Mouse (Mus musculus): Measurements from ENCODE around the gene Nos1ap. TPM values are rescaled to one million over a fixed set of nuclear protein-coding genes. Genes with fewer than 3 reads are reported as not detected.

Gene Nos1ap
- polyA plus RNA-seq, 1 experiment from 2014 or later: 17.2 TPM

- H3K4me2 ChIP-seq (replicated peaks; ENCODE audit: low read depth, low read length): no peak overlapping the region
- H3K9me3 ChIP-seq (ENCODE audit: control insufficient read depth, low read depth, low read length): no peaks in the 10 kb centered on the region
- no peak overlapping the region for H3K27ac ChIP-seq (ENCODE audit: low read length)
- no peaks in the 10 kb centered on the region for H3K27me3 ChIP-seq (ENCODE audit: control insufficient read depth, insufficient read depth, low read length)
- ATAC-seq (ENCODE audit: insufficient number of reproducible peaks, insufficient read depth, low FRiP score, low read depth): no peak
- no peak overlapping the region for H3K4me3 ChIP-seq (ENCODE audit: low read depth, low read length)
- no peak overlapping the region for H3K9ac ChIP-seq (replicated peaks; ENCODE audit: low read depth, low read length)
- peaks cover 12% of the 10 kb centered on the region; the same call in 1 of the 2 replicates for H3K4me1 ChIP-seq (ENCODE audit: control insufficient read depth, insufficient read depth, low read length)
- no peaks in the 10 kb centered on the region for H3K36me3 ChIP-seq (ENCODE audit: control insufficient read depth, insufficient read depth, low read length)
- WGBS: 84% methylated on average over 2 of the region's 2 CpGs
Measured at GRCm38 (mm10) chr1:170395101-170395500, 194.6 kb downstream of the Nos1ap start.

GRCm38 (mm10) chr1:170394641-170395040 is 195.0 kb downstream of the Nos1ap start:
- no peaks in the 10 kb centered on the region for H3K27me3 ChIP-seq (ENCODE audit: control insufficient read depth, insufficient read depth, low read length)
- H3K27ac ChIP-seq (ENCODE audit: low read length): no peak overlapping the region
- no peak for ATAC-seq (ENCODE audit: insufficient number of reproducible peaks, insufficient read depth, low FRiP score, low read depth)
- no peak overlapping the region for H3K9ac ChIP-seq (replicated peaks; ENCODE audit: low read depth, low read length)
- H3K9me3 ChIP-seq (ENCODE audit: control insufficient read depth, low read depth, low read length): no peaks in the 10 kb centered on the region
- no peaks in the 10 kb centered on the region for H3K36me3 ChIP-seq (ENCODE audit: control insufficient read depth, insufficient read depth, low read length)
- H3K4me2 ChIP-seq (replicated peaks; ENCODE audit: low read depth, low read length): no peak overlapping the region
- H3K4me1 ChIP-seq (ENCODE audit: control insufficient read depth, insufficient read depth, low read length): peaks cover 12% of the 10 kb centered on the region; the same call in 1 of the 2 replicates
- 67% methylated on average over 1 of the region's 1 CpGs for WGBS
- H3K4me3 ChIP-seq (ENCODE audit: low read depth, low read length): no peak overlapping the region

- no peak overlapping the region for H3K4me3 ChIP-seq (ENCODE audit: low read depth, low read length)
- no peaks in the 10 kb centered on the region for H3K27me3 ChIP-seq (ENCODE audit: control insufficient read depth, insufficient read depth, low read length)
- H3K9ac ChIP-seq (replicated peaks; ENCODE audit: low read depth, low read length): no peak overlapping the region
- ATAC-seq (ENCODE audit: insufficient number of reproducible peaks, insufficient read depth, low FRiP score, low read depth): peak; percentile 87
- H3K4me1 ChIP-seq (ENCODE audit: control insufficient read depth, insufficient read depth, low read length): peaks cover 12% of the 10 kb centered on the region; the same call in 1 of the 2 replicates
- 52% methylated on average over 14 of the region's 14 CpGs for WGBS
- H3K4me2 ChIP-seq (replicated peaks; ENCODE audit: low read depth, low read length): no peak overlapping the region; the same call in 1 of the 2 replicates
- peak overlapping the region; percentile 46 for H3K27ac ChIP-seq (ENCODE audit: low read length)
- no peaks in the 10 kb centered on the region for H3K9me3 ChIP-seq (ENCODE audit: control insufficient read depth, low read depth, low read length)
- H3K36me3 ChIP-seq (ENCODE audit: control insufficient read depth, insufficient read depth, low read length): no peaks in the 10 kb centered on the region
Measured at GRCm38 (mm10) chr1:170392771-170393728, 196.6 kb downstream of the Nos1ap start.

- no peak overlapping the region for H3K27ac ChIP-seq (ENCODE audit: low read length)
- no peaks in the 10 kb centered on the region for H3K36me3 ChIP-seq (ENCODE audit: control insufficient read depth, insufficient read depth, low read length)
- no peaks in the 10 kb centered on the region for H3K9me3 ChIP-seq (ENCODE audit: control insufficient read depth, low read depth, low read length)
- 56% methylated on average over 12 of the region's 12 CpGs for WGBS
- no peak overlapping the region for H3K4me3 ChIP-seq (ENCODE audit: low read depth, low read length)
- no peak for ATAC-seq (ENCODE audit: insufficient number of reproducible peaks, insufficient read depth, low FRiP score, low read depth)
- no peak overlapping the region for H3K4me2 ChIP-seq (replicated peaks; ENCODE audit: low read depth, low read length)
- no peak overlapping the region for H3K9ac ChIP-seq (replicated peaks; ENCODE audit: low read depth, low read length)
- H3K4me1 ChIP-seq (ENCODE audit: control insufficient read depth, insufficient read depth, low read length): no peaks in the 10 kb centered on the region
- no peaks in the 10 kb centered on the region for H3K27me3 ChIP-seq (ENCODE audit: control insufficient read depth, insufficient read depth, low read length)
Measured at GRCm38 (mm10) chr1:170387180-170387912, 202.3 kb downstream of the Nos1ap start.

GRCm38 (mm10) chr1:170385416-170385815 is 204.2 kb downstream of the Nos1ap start:
- 90% methylated on average over 10 of the region's 10 CpGs for WGBS
- H3K4me3 ChIP-seq (ENCODE audit: low read depth, low read length): no peak overlapping the region
- H3K27me3 ChIP-seq (ENCODE audit: control insufficient read depth, insufficient read depth, low read length): no peaks in the 10 kb centered on the region
- H3K27ac ChIP-seq (ENCODE audit: low read length): no peak overlapping the region
- no peak overlapping the region for H3K4me2 ChIP-seq (replicated peaks; ENCODE audit: low read depth, low read length)
- H3K4me1 ChIP-seq (ENCODE audit: control insufficient read depth, insufficient read depth, low read length): no peaks in the 10 kb centered on the region
- no peak for ATAC-seq (ENCODE audit: insufficient number of reproducible peaks, insufficient read depth, low FRiP score, low read depth)
- H3K36me3 ChIP-seq (ENCODE audit: control insufficient read depth, insufficient read depth, low read length): no peaks in the 10 kb centered on the region
- no peak overlapping the region for H3K9ac ChIP-seq (replicated peaks; ENCODE audit: low read depth, low read length)
- no peaks in the 10 kb centered on the region for H3K9me3 ChIP-seq (ENCODE audit: control insufficient read depth, low read depth, low read length)

GRCm38 (mm10) chr1:170383530-170383929 is 206.1 kb downstream of the Nos1ap start:
- Histone ChIP-seq H3K9me3 (ENCODE audit: control insufficient read depth, low read depth, low read length) (no peaks in the 10 kb centered on the region), H3K27ac (ENCODE audit: low read length) (no peak overlapping the region), H3K36me3 (ENCODE audit: control insufficient read depth, insufficient read depth, low read length) (no peaks in the 10 kb centered on the region), H3K4me3 (ENCODE audit: low read depth, low read length) (no peak overlapping the region), H3K9ac (replicated peaks; ENCODE audit: low read depth, low read length) (no peak overlapping the region), H3K4me1 (ENCODE audit: control insufficient read depth, insufficient read depth, low read length) (no peaks in the 10 kb centered on the region), H3K27me3 (ENCODE audit: control insufficient read depth, insufficient read depth, low read length) (no peaks in the 10 kb centered on the region), H3K4me2 (replicated peaks; ENCODE audit: low read depth, low read length) (no peak overlapping the region)
- no peak for ATAC-seq (ENCODE audit: insufficient number of reproducible peaks, insufficient read depth, low FRiP score, low read depth)
- 86% methylated on average over 7 of the region's 7 CpGs for WGBS

- WGBS: 18% methylated on average over 3 of the region's 3 CpGs
- no peaks in the 10 kb centered on the region for H3K9me3 ChIP-seq (ENCODE audit: control insufficient read depth, low read depth, low read length)
- ATAC-seq (ENCODE audit: insufficient number of reproducible peaks, insufficient read depth, low FRiP score, low read depth): no peak
- no peaks in the 10 kb centered on the region for H3K4me1 ChIP-seq (ENCODE audit: control insufficient read depth, insufficient read depth, low read length)
- H3K27me3 ChIP-seq (ENCODE audit: control insufficient read depth, insufficient read depth, low read length): no peaks in the 10 kb centered on the region
- no peak overlapping the region for H3K27ac ChIP-seq (ENCODE audit: low read length)
- H3K9ac ChIP-seq (replicated peaks; ENCODE audit: low read depth, low read length): no peak overlapping the region
- no peaks in the 10 kb centered on the region for H3K36me3 ChIP-seq (ENCODE audit: control insufficient read depth, insufficient read depth, low read length)
- no peak overlapping the region for H3K4me2 ChIP-seq (replicated peaks; ENCODE audit: low read depth, low read length)
- H3K4me3 ChIP-seq (ENCODE audit: low read depth, low read length): no peak overlapping the region
Measured at GRCm38 (mm10) chr1:170381457-170381856, 208.2 kb downstream of the Nos1ap start.

- ATAC-seq (ENCODE audit: insufficient number of reproducible peaks, insufficient read depth, low FRiP score, low read depth): no peak
- 58% methylated on average over 2 of the region's 2 CpGs for WGBS
- no peak overlapping the region for H3K4me2 ChIP-seq (replicated peaks; ENCODE audit: low read depth, low read length)
- H3K27ac ChIP-seq (ENCODE audit: low read length): no peak overlapping the region
- no peak overlapping the region for H3K4me3 ChIP-seq (ENCODE audit: low read depth, low read length)
- H3K9me3 ChIP-seq (ENCODE audit: control insufficient read depth, low read depth, low read length): no peaks in the 10 kb centered on the region
- H3K36me3 ChIP-seq (ENCODE audit: control insufficient read depth, insufficient read depth, low read length): no peaks in the 10 kb centered on the region
- H3K27me3 ChIP-seq (ENCODE audit: control insufficient read depth, insufficient read depth, low read length): no peaks in the 10 kb centered on the region
- H3K4me1 ChIP-seq (ENCODE audit: control insufficient read depth, insufficient read depth, low read length): no peaks in the 10 kb centered on the region
- H3K9ac ChIP-seq (replicated peaks; ENCODE audit: low read depth, low read length): no peak overlapping the region
Measured at GRCm38 (mm10) chr1:170380505-170380904, 209.2 kb downstream of the Nos1ap start.

All from stomach, embryonic 14.5 days (tissue).